Mouse (Mus musculus) hindbrain, embryonic 11.5 days (tissue): ENCODE data around the gene Stom. TPM values are rescaled to one million over a fixed set of nuclear protein-coding genes. Genes with fewer than 3 reads are reported as not detected.

ENCODE experiments used
- ATAC-seq: fragments of 200-750 bp; cut with Nextera tagmentation; 2 replicates; pipeline ENCODE4 v1.8.0; 2017; ENCODE audit warnings: mild to moderate bottlenecking, moderate TSS enrichment, moderate library complexity; ENCODE audit not compliant: low FRiP score
- DNase-seq: peaks from one replicate; pipeline ENCODE4 v3.0.0-alpha.2; 2015; ENCODE audit warnings: low spot score
- H3K27ac ChIP-seq: fragments of 300-500 bp; sonication (generic); 2 replicates; pipeline ENCODE4 v1.5.1; 2014; ENCODE audit warnings: mild to moderate bottlenecking, low read depth, low read length
- H3K27me3 ChIP-seq: fragments of 300-500 bp; sonication (generic); 2 replicates; pipeline ENCODE4 v1.6.1; 2014; ENCODE audit warnings: mild to moderate bottlenecking, low read length, moderate library complexity, mixed read lengths; ENCODE audit not compliant: control insufficient read depth, insufficient read depth
- H3K36me3 ChIP-seq: fragments of 300-500 bp; sonication (generic); 2 replicates; pipeline ENCODE4 v1.6.1; 2014; ENCODE audit warnings: mild to moderate bottlenecking, low read length, moderate library complexity, mixed read lengths; ENCODE audit not compliant: control insufficient read depth, insufficient read depth
- H3K4me1 ChIP-seq: fragments of 300-500 bp; sonication (generic); replicated peaks from 2 replicates; pipeline ENCODE4 v1.6.1; 2014; ENCODE audit warnings: low read length, mixed read lengths; ENCODE audit not compliant: control insufficient read depth, insufficient read depth
- H3K4me2 ChIP-seq: fragments of 300-500 bp; sonication (generic); replicated peaks from 2 replicates; pipeline ENCODE4 v1.6.1; 2014; ENCODE audit warnings: mild to moderate bottlenecking, low read depth, low read length
- H3K4me3 ChIP-seq: fragments of 300-500 bp; sonication (generic); 2 replicates; pipeline ENCODE4 v1.5.1; 2014; ENCODE audit warnings: low read depth, low read length
- H3K9ac ChIP-seq: fragments of 300-500 bp; sonication (generic); 2 replicates; pipeline ENCODE4 v1.6.1; 2014; ENCODE audit warnings: low read depth, low read length
- H3K9me3 ChIP-seq: fragments of 300-500 bp; sonication (generic); 2 replicates; pipeline ENCODE4 v1.6.1; 2016; ENCODE audit warnings: low read length; ENCODE audit not compliant: control insufficient read depth
- WGBS: fragments of 180-500 bp; shearing (Covaris S2); extraction: QIAGEN DNeasy Blood & Tissue Kit; methylation state at CpG from one replicate; pipeline ENCODE4 v1.1.7; 2014; 5-methylcytosine and 5-hydroxymethylcytosine counted together
- polyA plus RNA-seq: library from polyadenylated mRNA; unstranded; fragments of >200 nt; fragmentation: Nextera tagmentation; extraction: Ambion mirVana; gene quantifications from 2 replicates; pipeline ENCODE4 v1.2.1, GENCODE M21; 2014

Stom gene
- polyA plus RNA-seq, 1 experiment from 2014 or later = 14.5 TPM

DNA sequence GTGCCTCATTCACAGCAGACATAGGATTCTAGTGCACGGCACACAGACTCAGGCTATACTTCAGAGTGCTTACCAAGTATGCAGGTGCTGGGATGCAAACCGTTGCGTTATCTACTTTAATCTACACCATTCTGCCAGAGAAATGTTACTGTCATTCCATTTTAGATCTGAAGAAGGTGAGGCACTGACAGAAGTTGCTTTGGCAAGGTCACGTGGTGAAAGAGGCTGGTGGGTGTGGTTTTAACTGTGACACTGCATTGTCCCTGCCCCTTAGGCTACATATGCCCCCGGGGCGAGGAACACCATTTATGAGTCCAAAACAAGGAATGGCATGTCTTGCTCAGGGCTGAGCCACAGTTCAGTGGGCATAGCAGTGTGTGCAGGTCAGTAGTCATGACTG is 63.9 kb downstream of the Stom start:
- Histone ChIP-seq H3K4me1 (no peaks in the 10 kb centered on the region; the same call in 1 of the 2 replicates), H3K27me3 (no peaks in the 10 kb centered on the region), H3K9ac (no peak overlapping the region), H3K4me3 (no peak overlapping the region), H3K4me2 (no peak overlapping the region), H3K9me3 (no peaks in the 10 kb centered on the region), H3K36me3 (no peaks in the 10 kb centered on the region), H3K27ac (no peak overlapping the region)
- DNase-seq = no peak
- no peak for ATAC-seq
- 86% methylated on average over 6 of the region's 6 CpGs for WGBS

DNA sequence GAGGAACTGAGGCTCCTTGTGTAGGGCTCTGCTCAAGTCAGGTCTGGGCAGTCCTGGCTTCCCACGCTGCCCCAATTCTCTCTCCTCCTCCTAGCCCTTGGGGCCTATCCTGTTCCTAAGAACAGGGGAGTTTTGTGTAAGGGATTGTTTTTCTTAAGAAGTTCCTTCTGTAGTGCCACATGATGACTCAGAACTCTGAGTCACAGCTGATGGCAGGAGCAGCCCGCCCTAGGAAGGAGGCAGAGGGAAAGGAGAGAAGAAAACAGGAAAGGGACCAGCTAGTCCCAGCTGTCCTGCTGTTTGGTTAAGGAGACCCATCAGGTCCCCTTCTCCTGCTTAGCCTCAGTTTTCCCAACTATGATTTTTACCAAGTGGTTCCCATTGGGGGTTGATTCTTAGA is 65.0 kb downstream of the Stom start:
- no peaks in the 10 kb centered on the region for H3K9me3 ChIP-seq
- 57% methylated on average over 2 of the region's 2 CpGs for WGBS
- H3K36me3 ChIP-seq = no peaks in the 10 kb centered on the region
- no peak overlapping the region for H3K4me3 ChIP-seq
- H3K9ac ChIP-seq = no peak overlapping the region
- DNase-seq (no peak), ATAC-seq (no peak)
- H3K4me2 ChIP-seq = no peak overlapping the region
- H3K27ac ChIP-seq = no peak overlapping the region
- H3K4me1 ChIP-seq = no peaks in the 10 kb centered on the region; the same call in 1 of the 2 replicates
- no peaks in the 10 kb centered on the region for H3K27me3 ChIP-seq

GRCm38 (mm10) chr2:35270531-35270984 is 66.2 kb downstream of the Stom start:
- Histone ChIP-seq H3K36me3 (no peaks in the 10 kb centered on the region), H3K4me1 (no peaks in the 10 kb centered on the region; the same call in 1 of the 2 replicates), H3K27ac (no peak overlapping the region), H3K27me3 (no peaks in the 10 kb centered on the region), H3K9ac (no peak overlapping the region), H3K9me3 (no peaks in the 10 kb centered on the region), H3K4me2 (0 out of 2 replicates have a peak overlapping the region, but pooled peaks have one; percentile 20), H3K4me3 (no peak overlapping the region)
- DNase-seq = peak; percentile 74
- WGBS = 13% methylated on average over 10 of the region's 10 CpGs
- peak; percentile 40; the same call in 1 of the 2 replicates for ATAC-seq

DNA sequence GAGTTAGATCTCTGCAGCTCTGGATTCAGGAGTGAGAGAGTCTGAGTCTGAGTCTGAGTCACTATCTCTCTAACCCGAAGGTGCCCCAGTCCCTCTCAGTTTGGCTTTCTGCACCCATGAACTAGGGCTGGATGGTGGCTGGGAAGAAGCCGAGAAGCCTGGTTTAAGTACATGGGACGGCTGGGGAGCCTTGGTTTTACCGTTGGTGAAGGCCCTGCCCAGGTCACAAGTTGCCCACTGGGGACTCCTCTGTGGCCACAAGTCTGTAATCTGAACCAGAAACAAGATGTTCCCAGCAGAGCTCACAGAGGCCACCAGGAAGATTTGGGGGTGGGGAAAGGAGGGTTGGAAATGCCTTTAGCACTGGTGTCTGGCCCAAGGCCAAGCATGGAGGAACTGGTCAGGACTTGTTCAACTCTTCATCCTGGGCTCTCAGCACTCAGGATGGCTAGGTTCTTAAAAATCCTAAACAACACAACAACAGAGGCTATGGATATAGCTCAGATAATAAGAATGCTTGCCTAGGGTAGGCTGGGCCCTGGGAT is 67.0 kb downstream of the Stom start:
- WGBS = 82% methylated on average over 4 of the region's 4 CpGs
- Histone ChIP-seq H3K4me1 (no peaks in the 10 kb centered on the region; the same call in 1 of the 2 replicates), H3K4me2 (no peak overlapping the region), H3K27ac (no peak overlapping the region), H3K4me3 (no peak overlapping the region), H3K27me3 (no peaks in the 10 kb centered on the region), H3K36me3 (no peaks in the 10 kb centered on the region), H3K9ac (no peak overlapping the region), H3K9me3 (no peaks in the 10 kb centered on the region)
- DNase-seq (no peak), ATAC-seq (no peak)

DNA sequence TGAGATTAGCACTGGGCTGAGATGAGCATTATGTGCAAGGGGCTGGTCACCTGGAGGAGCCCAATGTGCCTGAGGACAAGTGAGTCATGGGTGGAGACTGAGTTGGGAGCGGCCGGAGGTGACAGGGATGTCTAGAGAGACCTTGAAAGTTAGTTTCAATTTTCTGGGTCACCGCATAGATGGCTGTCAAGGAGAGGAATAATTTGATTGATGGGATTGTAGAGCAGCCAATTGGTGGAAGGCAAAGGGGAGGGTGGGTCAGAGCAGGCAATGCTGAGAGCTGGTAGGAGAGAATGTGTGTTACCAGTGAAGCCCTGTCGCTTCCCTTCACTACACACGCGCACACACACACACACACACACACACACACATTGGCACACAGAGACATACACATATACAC is 67.6 kb downstream of the Stom start:
- H3K27me3 ChIP-seq = no peaks in the 10 kb centered on the region
- 74% methylated on average over 6 of the region's 6 CpGs for WGBS
- DNase-seq (no peak), ATAC-seq (peak; percentile 13; the same call in 1 of the 2 replicates)
- no peaks in the 10 kb centered on the region for H3K9me3 ChIP-seq
- no peak overlapping the region for H3K4me3 ChIP-seq
- no peak overlapping the region for H3K4me2 ChIP-seq
- no peak overlapping the region for H3K27ac ChIP-seq
- no peaks in the 10 kb centered on the region for H3K36me3 ChIP-seq
- H3K9ac ChIP-seq = no peak overlapping the region
- no peaks in the 10 kb centered on the region; the same call in 1 of the 2 replicates for H3K4me1 ChIP-seq

- H3K4me1 ChIP-seq = no peaks in the 10 kb centered on the region; the same call in 1 of the 2 replicates
These were observed 68.8 kb downstream of the Stom start for GRCm38 (mm10) chr2:35267876-35268566.

GRCm38 (mm10) chr2:35267156-35267875 is 69.5 kb downstream of the Stom start:
- H3K9ac ChIP-seq = no peak overlapping the region
- no peaks in the 10 kb centered on the region for H3K27me3 ChIP-seq
- no peak overlapping the region for H3K27ac ChIP-seq
- H3K4me2 ChIP-seq = no peak overlapping the region
- no peak overlapping the region for H3K4me3 ChIP-seq
- DNase-seq = no peak
- WGBS = 88% methylated on average over 13 of the region's 13 CpGs
- no peaks in the 10 kb centered on the region for H3K36me3 ChIP-seq
- no peaks in the 10 kb centered on the region; the same call in 1 of the 2 replicates for H3K4me1 ChIP-seq
- no peaks in the 10 kb centered on the region for H3K9me3 ChIP-seq
- no peak for ATAC-seq

More at GRCm38 (mm10) chr2:35267876-35268566, 68.8 kb downstream of the Stom start:
- Histone ChIP-seq H3K4me3 (no peak overlapping the region), H3K9me3 (no peaks in the 10 kb centered on the region), H3K9ac (no peak overlapping the region), H3K27ac (no peak overlapping the region), H3K4me2 (no peak overlapping the region), H3K27me3 (no peaks in the 10 kb centered on the region), H3K36me3 (no peaks in the 10 kb centered on the region)
- no peak for ATAC-seq
- whole genome bisulfite sequencing = 81% methylated on average over 10 of the region's 10 CpGs
- DNase-seq = no peak

DNA sequence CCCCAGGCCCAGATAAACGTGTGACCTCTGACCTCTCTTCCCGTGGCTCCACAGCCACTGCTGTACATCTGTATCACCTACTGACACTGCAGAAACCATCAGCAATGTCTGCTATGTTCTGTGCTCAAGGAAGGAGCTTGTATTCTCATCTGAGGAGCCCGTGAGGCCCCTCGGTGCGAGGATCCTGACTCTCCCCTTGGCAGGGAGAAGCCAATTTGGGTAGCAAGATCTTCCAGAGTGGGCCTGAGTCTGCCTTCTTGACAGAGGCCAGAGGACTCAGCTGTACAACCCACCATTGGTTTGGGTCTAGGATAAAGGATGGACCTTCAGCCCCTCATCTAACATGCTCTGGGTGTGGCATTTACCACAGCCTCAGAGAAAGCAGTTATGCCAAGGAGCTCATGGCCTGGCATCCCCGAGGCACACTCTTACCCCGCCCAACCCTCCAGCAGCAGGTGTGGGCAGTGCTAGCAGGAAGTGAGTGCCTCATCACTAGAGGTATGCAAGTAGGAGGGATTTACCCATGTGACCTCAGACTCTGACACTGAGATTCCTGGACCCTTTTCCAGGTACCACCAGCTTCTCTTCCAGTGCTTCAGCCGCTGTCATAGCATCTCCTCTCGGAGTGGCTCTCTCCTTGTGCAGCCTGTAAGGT is 70.4 kb downstream of the Stom start:
- no peak for ATAC-seq
- H3K4me3 ChIP-seq = no peak overlapping the region
- no peak for DNase-seq
- no peaks in the 10 kb centered on the region for H3K36me3 ChIP-seq
- no peak overlapping the region for H3K4me2 ChIP-seq
- 79% methylated on average over 9 of the region's 9 CpGs for WGBS
- H3K27ac ChIP-seq = no peak overlapping the region
- H3K27me3 ChIP-seq = no peaks in the 10 kb centered on the region
- no peaks in the 10 kb centered on the region; the same call in 1 of the 2 replicates for H3K4me1 ChIP-seq
- no peak overlapping the region for H3K9ac ChIP-seq
- no peaks in the 10 kb centered on the region for H3K9me3 ChIP-seq
